Mouse (Mus musculus): ENCODE results near the gene Zfp446. TPM values are rescaled to one million over a fixed set of nuclear protein-coding genes. Genes with fewer than 3 reads are reported as not detected.

Zfp446 gene
- polyA plus RNA-seq, 1 experiment: 5.1 TPM

GRCm38 (mm10) chr7:12993148-12993547 is 15.5 kb downstream of the Zfp446 start:
- H3K27me3 ChIP-seq (ENCODE audit: control insufficient read depth, insufficient read depth, low read length, poor library complexity, severe bottlenecking): no peaks in the 10 kb centered on the region
- no peak overlapping the region for H3K4me3 ChIP-seq (ENCODE audit: low read depth, low read length)
- H3K27ac ChIP-seq (ENCODE audit: insufficient read depth, low read length): no peak overlapping the region
- no peak for TF ChIP-seq CTCF (IDR thresholded peaks at IDR 0.05; ENCODE audit: low read depth, low read length)
- TF ChIP-seq POLR2A (IDR thresholded peaks at IDR 0.05; ENCODE audit: insufficient read depth, low read length): no peak
- TF ChIP-seq EP300 (IDR thresholded peaks at IDR 0.05; ENCODE audit: insufficient read depth, low read depth, low read length): no peak
- H3K36me3 ChIP-seq (ENCODE audit: control insufficient read depth, insufficient read depth, low read length, poor library complexity, severe bottlenecking): no peaks in the 10 kb centered on the region
- no peaks in the 10 kb centered on the region for H3K4me1 ChIP-seq (ENCODE audit: control insufficient read depth, insufficient read depth, low read length)
- H3K9ac ChIP-seq (ENCODE audit: low read depth, poor library complexity, severe bottlenecking): no peak overlapping the region
- H3K9me3 ChIP-seq (replicated peaks; ENCODE audit: control insufficient read depth, insufficient read depth, low read length, poor library complexity, severe bottlenecking): no peaks in the 10 kb centered on the region

GRCm38 (mm10) chr7:12995862-12996261 is 18.2 kb downstream of the Zfp446 start:
- Histone ChIP-seq H3K9ac (ENCODE audit: low read depth, poor library complexity, severe bottlenecking) (no peak overlapping the region), H3K27ac (ENCODE audit: insufficient read depth, low read length) (no peak overlapping the region), H3K36me3 (ENCODE audit: control insufficient read depth, insufficient read depth, low read length, poor library complexity, severe bottlenecking) (no peaks in the 10 kb centered on the region), H3K4me3 (ENCODE audit: low read depth, low read length) (no peak overlapping the region), H3K9me3 (replicated peaks; ENCODE audit: control insufficient read depth, insufficient read depth, low read length, poor library complexity, severe bottlenecking) (no peaks in the 10 kb centered on the region), H3K27me3 (ENCODE audit: control insufficient read depth, insufficient read depth, low read length, poor library complexity, severe bottlenecking) (no peaks in the 10 kb centered on the region), H3K4me1 (ENCODE audit: control insufficient read depth, insufficient read depth, low read length) (no peaks in the 10 kb centered on the region)
- TF ChIP-seq CTCF (IDR thresholded peaks at IDR 0.05; ENCODE audit: low read depth, low read length): no peak
- TF ChIP-seq EP300 (IDR thresholded peaks at IDR 0.05; ENCODE audit: insufficient read depth, low read depth, low read length): no peak
- no peak for TF ChIP-seq POLR2A (IDR thresholded peaks at IDR 0.05; ENCODE audit: insufficient read depth, low read length)

GRCm38 (mm10) chr7:12997230-12997629 is 19.6 kb downstream of the Zfp446 start:
- Histone ChIP-seq H3K9ac (ENCODE audit: low read depth, poor library complexity, severe bottlenecking) (no peak overlapping the region), H3K27me3 (ENCODE audit: control insufficient read depth, insufficient read depth, low read length, poor library complexity, severe bottlenecking) (no peaks in the 10 kb centered on the region), H3K27ac (ENCODE audit: insufficient read depth, low read length) (no peak overlapping the region), H3K36me3 (ENCODE audit: control insufficient read depth, insufficient read depth, low read length, poor library complexity, severe bottlenecking) (no peaks in the 10 kb centered on the region), H3K9me3 (replicated peaks; ENCODE audit: control insufficient read depth, insufficient read depth, low read length, poor library complexity, severe bottlenecking) (no peaks in the 10 kb centered on the region), H3K4me3 (ENCODE audit: low read depth, low read length) (no peak overlapping the region), H3K4me1 (ENCODE audit: control insufficient read depth, insufficient read depth, low read length) (no peaks in the 10 kb centered on the region)
- TF ChIP-seq CTCF (IDR thresholded peaks at IDR 0.05; ENCODE audit: low read depth, low read length) (no peak), POLR2A (IDR thresholded peaks at IDR 0.05; ENCODE audit: insufficient read depth, low read length) (no peak), EP300 (IDR thresholded peaks at IDR 0.05; ENCODE audit: insufficient read depth, low read depth, low read length) (no peak)

GRCm38 (mm10) chr7:12998053-12998452 is 20.4 kb downstream of the Zfp446 start, which contains the start of gene Slc27a5:
Slc27a5 (minus strand) TSS chr7:12998192.
- H3K9me3 ChIP-seq (replicated peaks; ENCODE audit: control insufficient read depth, insufficient read depth, low read length, poor library complexity, severe bottlenecking): no peaks in the 10 kb centered on the region
- no peak for TF ChIP-seq CTCF (IDR thresholded peaks at IDR 0.05; ENCODE audit: low read depth, low read length)
- no peak for TF ChIP-seq POLR2A (IDR thresholded peaks at IDR 0.05; ENCODE audit: insufficient read depth, low read length)
- no peak for TF ChIP-seq EP300 (IDR thresholded peaks at IDR 0.05; ENCODE audit: insufficient read depth, low read depth, low read length)
- H3K27me3 ChIP-seq (ENCODE audit: control insufficient read depth, insufficient read depth, low read length, poor library complexity, severe bottlenecking): no peaks in the 10 kb centered on the region
- no peak within 1 kb of the TSS for H3K4me3 ChIP-seq (ENCODE audit: low read depth, low read length)
- H3K36me3 ChIP-seq (ENCODE audit: control insufficient read depth, insufficient read depth, low read length, poor library complexity, severe bottlenecking): no peaks in the 10 kb centered on the region
- no peaks in the 10 kb centered on the region for H3K4me1 ChIP-seq (ENCODE audit: control insufficient read depth, insufficient read depth, low read length)
- H3K9ac ChIP-seq (ENCODE audit: low read depth, poor library complexity, severe bottlenecking): no peak within 1 kb of the TSS
- no peak within 1 kb of the TSS for H3K27ac ChIP-seq (ENCODE audit: insufficient read depth, low read length)

GRCm38 (mm10) chr7:12998851-12999250 is 21.2 kb downstream of the Zfp446 start, which contains the start of gene Trim28:
Trim28 (plus strand) TSS chr7:12999114.
- Histone ChIP-seq H3K9ac (ENCODE audit: low read depth, poor library complexity, severe bottlenecking) (no peak within 1 kb of the TSS), H3K36me3 (ENCODE audit: control insufficient read depth, insufficient read depth, low read length, poor library complexity, severe bottlenecking) (no peaks in the 10 kb centered on the region), H3K4me1 (ENCODE audit: control insufficient read depth, insufficient read depth, low read length) (no peaks in the 10 kb centered on the region), H3K27me3 (ENCODE audit: control insufficient read depth, insufficient read depth, low read length, poor library complexity, severe bottlenecking) (no peaks in the 10 kb centered on the region), H3K9me3 (replicated peaks; ENCODE audit: control insufficient read depth, insufficient read depth, low read length, poor library complexity, severe bottlenecking) (no peaks in the 10 kb centered on the region), H3K27ac (ENCODE audit: insufficient read depth, low read length) (no peak within 1 kb of the TSS), H3K4me3 (ENCODE audit: low read depth, low read length) (no peak within 1 kb of the TSS)
- TF ChIP-seq EP300 (IDR thresholded peaks at IDR 0.05; ENCODE audit: insufficient read depth, low read depth, low read length): no peak

- no peak overlapping the region for H3K27ac ChIP-seq (ENCODE audit: insufficient read depth, low read length)
- TF ChIP-seq POLR2A (IDR thresholded peaks at IDR 0.05; ENCODE audit: insufficient read depth, low read length): no peak
- no peak for TF ChIP-seq CTCF (IDR thresholded peaks at IDR 0.05; ENCODE audit: low read depth, low read length)
- TF ChIP-seq EP300 (IDR thresholded peaks at IDR 0.05; ENCODE audit: insufficient read depth, low read depth, low read length): no peak
- H3K9ac ChIP-seq (ENCODE audit: low read depth, poor library complexity, severe bottlenecking): no peak overlapping the region
- H3K9me3 ChIP-seq (replicated peaks; ENCODE audit: control insufficient read depth, insufficient read depth, low read length, poor library complexity, severe bottlenecking): no peaks in the 10 kb centered on the region
- no peaks in the 10 kb centered on the region for H3K4me1 ChIP-seq (ENCODE audit: control insufficient read depth, insufficient read depth, low read length)
- no peaks in the 10 kb centered on the region for H3K36me3 ChIP-seq (ENCODE audit: control insufficient read depth, insufficient read depth, low read length, poor library complexity, severe bottlenecking)
- no peak overlapping the region for H3K4me3 ChIP-seq (ENCODE audit: low read depth, low read length)
- H3K27me3 ChIP-seq (ENCODE audit: control insufficient read depth, insufficient read depth, low read length, poor library complexity, severe bottlenecking): no peaks in the 10 kb centered on the region
These were observed 23.9 kb downstream of the Zfp446 start for GRCm38 (mm10) chr7:13001584-13001983.

All from ES-Bruce4 (cell line).